Mouse (Mus musculus) midbrain, embryonic 15.5 days (tissue): ENCODE data around the gene Lrfn2. TPM values are rescaled to one million over a fixed set of nuclear protein-coding genes. Genes with fewer than 3 reads are reported as not detected.

Experiments used
- ATAC-seq: fragments of 200-750 bp; cut with Nextera tagmentation; replicated peaks from 2 replicates; pipeline ENCODE4 v1.8.0; 2017; ENCODE audit warnings: moderate TSS enrichment
- H3K27ac ChIP-seq: fragments of 300-500 bp; sonication (generic); 2 replicates; pipeline ENCODE4 v1.5.1; 2015; ENCODE audit warnings: mild to moderate bottlenecking, inconsistent platforms
- H3K27me3 ChIP-seq: fragments of 300-500 bp; sonication (generic); replicated peaks from 2 replicates; pipeline ENCODE4 v1.6.1; 2015; ENCODE audit warnings: inconsistent platforms
- H3K36me3 ChIP-seq: fragments of 300-500 bp; sonication (generic); replicated peaks from 2 replicates; pipeline ENCODE4 v1.6.1; 2015; ENCODE audit warnings: inconsistent platforms
- H3K4me1 ChIP-seq: fragments of 300-500 bp; sonication (generic); 2 replicates; pipeline ENCODE4 v1.6.1; 2015; ENCODE audit warnings: inconsistent platforms
- H3K4me2 ChIP-seq: fragments of 300-500 bp; sonication (generic); 2 replicates; pipeline ENCODE4 v1.6.1; 2015; ENCODE audit warnings: inconsistent platforms, mild to moderate bottlenecking, moderate library complexity
- H3K4me3 ChIP-seq: fragments of 300-500 bp; sonication (generic); 2 replicates; pipeline ENCODE4 v1.5.1; 2015; ENCODE audit warnings: mild to moderate bottlenecking, inconsistent platforms
- H3K9ac ChIP-seq: fragments of 300-500 bp; sonication (generic); 2 replicates; pipeline ENCODE4 v1.6.1; 2015; ENCODE audit warnings: mild to moderate bottlenecking, inconsistent platforms
- H3K9me3 ChIP-seq: fragments of 300-500 bp; sonication (generic); 2 replicates; pipeline ENCODE4 v1.6.1; 2016; ENCODE audit warnings: inconsistent platforms
- WGBS: fragments of 180-500 bp; shearing (Covaris S2); methylation state at CpG from one replicate; pipeline ENCODE4 v1.1.7; 2015; ENCODE audit warnings: mixed read lengths; 5-methylcytosine and 5-hydroxymethylcytosine counted together
- polyA plus RNA-seq: library from polyadenylated mRNA; unstranded; fragments of >200 nt; fragmentation: Nextera tagmentation; extraction: Ambion mirVana; gene quantifications from 2 replicates; pipeline ENCODE4 v1.2.1, GENCODE M21; 2015

Lrfn2 gene
- polyA plus RNA-seq, 1 experiment from 2014 or later, result 12.5 TPM

- no peak for ATAC-seq
- H3K4me3 ChIP-seq, result peak overlapping the region; percentile 82; the same call in 1 of the 2 replicates
- peaks cover 29% of the 10 kb centered on the region for H3K4me1 ChIP-seq
- peak overlapping the region; percentile 88 for H3K4me2 ChIP-seq
- WGBS, result 84% methylated on average over 8 of the region's 8 CpGs
- H3K27ac ChIP-seq, result no peak overlapping the region
- H3K9ac ChIP-seq, result no peak overlapping the region
- H3K36me3 ChIP-seq, result no peaks in the 10 kb centered on the region
- 0 out of 2 replicates have a peak, but pooled peaks cover 1% of the 10 kb centered on the region for H3K27me3 ChIP-seq
- no peaks in the 10 kb centered on the region for H3K9me3 ChIP-seq
These were observed 3.0 kb downstream of the Lrfn2 start for GRCm38 (mm10) chr17:48935201-48935600.

- 56% methylated on average over 5 of the region's 5 CpGs for WGBS
These were observed 4.4 kb downstream of the Lrfn2 start for GRCm38 (mm10) chr17:48936445-48937141.

DNA sequence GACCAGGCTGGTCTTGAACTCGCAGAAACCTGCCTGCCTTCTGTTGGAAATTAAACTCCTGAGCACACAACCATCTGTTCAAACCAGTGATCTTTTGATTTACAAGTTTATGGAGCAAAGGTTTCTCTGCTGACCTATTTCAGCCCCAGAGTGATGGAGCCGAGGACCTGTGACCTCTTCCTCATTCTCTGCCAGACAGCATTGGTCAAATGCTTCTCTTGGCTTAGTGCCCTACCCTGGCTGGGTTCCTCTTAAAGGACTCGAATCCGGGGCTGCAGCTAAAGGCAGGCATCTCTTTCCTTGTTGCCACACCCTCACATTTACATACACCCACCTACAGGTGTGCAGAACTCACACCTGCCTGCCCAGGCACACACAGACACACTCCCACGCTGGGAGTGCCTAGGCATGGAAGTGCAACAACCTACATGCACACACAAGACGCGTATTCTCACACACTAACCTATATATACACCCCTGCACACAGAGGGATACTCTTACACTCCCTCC lies 6.6 kb downstream of the Lrfn2 start:
- ATAC-seq, result no peak
- Histone ChIP-seq H3K36me3 (no peaks in the 10 kb centered on the region), H3K9ac (no peak overlapping the region), H3K27me3 (no peaks in the 10 kb centered on the region), H3K9me3 (no peaks in the 10 kb centered on the region), H3K4me3 (no peak overlapping the region), H3K4me2 (no peak overlapping the region), H3K4me1 (peaks cover 18% of the 10 kb centered on the region), H3K27ac (no peak overlapping the region)
- WGBS, result 85% methylated on average over 7 of the region's 7 CpGs

More at GRCm38 (mm10) chr17:48936445-48937141, 4.4 kb downstream of the Lrfn2 start:
- no peak for ATAC-seq
- Histone ChIP-seq H3K4me3 (no peak overlapping the region), H3K9ac (no peak overlapping the region), H3K36me3 (no peaks in the 10 kb centered on the region), H3K4me2 (no peak overlapping the region), H3K9me3 (no peaks in the 10 kb centered on the region), H3K27me3 (no peaks in the 10 kb centered on the region), H3K27ac (no peak overlapping the region), H3K4me1 (peaks cover 21% of the 10 kb centered on the region)

GRCm38 (mm10) chr17:48946315-48946714 lies 14.1 kb downstream of the Lrfn2 start:
- H3K4me2 ChIP-seq, result no peak overlapping the region
- H3K27ac ChIP-seq, result no peak overlapping the region
- no peak for ATAC-seq
- WGBS, result 69% methylated on average over 9 of the region's 9 CpGs
- H3K4me3 ChIP-seq, result no peak overlapping the region
- no peaks in the 10 kb centered on the region for H3K36me3 ChIP-seq
- no peak overlapping the region for H3K9ac ChIP-seq
- no peaks in the 10 kb centered on the region for H3K9me3 ChIP-seq
- no peaks in the 10 kb centered on the region for H3K4me1 ChIP-seq
- H3K27me3 ChIP-seq, result no peaks in the 10 kb centered on the region

DNA sequence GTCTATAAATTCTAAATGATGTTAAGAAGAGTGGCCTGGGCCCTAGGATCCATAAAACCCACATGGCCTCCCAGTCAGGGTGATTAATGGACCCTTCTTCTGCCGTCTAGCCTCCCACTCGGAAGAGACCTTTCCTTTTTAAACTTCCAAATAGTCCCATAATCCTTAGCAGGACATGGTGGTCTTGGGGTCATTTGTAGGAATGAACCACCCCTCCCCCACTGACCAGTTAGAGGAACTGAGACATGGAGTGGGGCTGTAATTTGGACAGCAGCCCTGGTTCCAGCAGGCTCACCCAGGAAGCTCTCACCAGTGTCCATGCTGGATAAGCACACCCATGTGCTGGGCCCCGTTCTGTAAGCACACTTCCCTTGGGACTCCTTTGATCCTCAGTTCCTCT lies 14.6 kb downstream of the Lrfn2 start:
- ATAC-seq, result no peak
- Histone ChIP-seq H3K9me3 (no peaks in the 10 kb centered on the region), H3K4me2 (no peak overlapping the region), H3K27me3 (no peaks in the 10 kb centered on the region), H3K4me3 (no peak overlapping the region), H3K36me3 (no peaks in the 10 kb centered on the region), H3K27ac (no peak overlapping the region), H3K4me1 (no peaks in the 10 kb centered on the region), H3K9ac (no peak overlapping the region)
- 74% methylated on average over 3 of the region's 3 CpGs for WGBS

DNA sequence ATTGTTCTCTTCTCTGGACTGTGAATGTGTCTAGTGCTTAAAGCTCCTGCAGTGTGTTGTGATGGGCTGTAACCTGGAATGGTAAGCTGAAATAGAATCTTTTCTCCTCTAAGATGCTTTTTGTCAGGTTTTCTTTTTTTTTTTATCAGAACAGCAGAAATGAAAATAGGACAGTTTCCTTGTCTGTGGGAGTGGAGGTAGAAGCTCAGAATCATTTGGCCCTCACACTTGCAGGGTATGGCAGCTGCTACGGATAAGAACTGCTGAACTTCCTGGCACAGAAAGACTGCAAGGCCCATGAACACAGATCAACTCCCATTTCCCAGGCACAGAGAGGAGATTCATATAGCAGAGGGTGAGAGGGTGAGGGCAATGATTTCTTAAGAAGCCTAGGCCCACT lies 19.1 kb downstream of the Lrfn2 start:
- H3K9me3 ChIP-seq, result no peaks in the 10 kb centered on the region
- ATAC-seq, result no peak
- no peak overlapping the region for H3K4me2 ChIP-seq
- H3K4me1 ChIP-seq, result no peaks in the 10 kb centered on the region
- no peak overlapping the region for H3K9ac ChIP-seq
- H3K36me3 ChIP-seq, result no peaks in the 10 kb centered on the region
- H3K27ac ChIP-seq, result no peak overlapping the region
- WGBS, result 97% methylated on average over 1 of the region's 1 CpGs
- no peaks in the 10 kb centered on the region for H3K27me3 ChIP-seq
- H3K4me3 ChIP-seq, result no peak overlapping the region

GRCm38 (mm10) chr17:48956033-48956631 lies 24.0 kb downstream of the Lrfn2 start:
- H3K4me1 ChIP-seq, result peaks cover 13% of the 10 kb centered on the region
- no peaks in the 10 kb centered on the region for H3K27me3 ChIP-seq
- no peak overlapping the region for H3K27ac ChIP-seq
- no peaks in the 10 kb centered on the region for H3K9me3 ChIP-seq
- H3K4me3 ChIP-seq, result no peak overlapping the region
- no peak overlapping the region for H3K9ac ChIP-seq
- 89% methylated on average over 7 of the region's 7 CpGs for WGBS
- ATAC-seq, result no peak
- no peak overlapping the region for H3K4me2 ChIP-seq
- no peaks in the 10 kb centered on the region for H3K36me3 ChIP-seq

DNA sequence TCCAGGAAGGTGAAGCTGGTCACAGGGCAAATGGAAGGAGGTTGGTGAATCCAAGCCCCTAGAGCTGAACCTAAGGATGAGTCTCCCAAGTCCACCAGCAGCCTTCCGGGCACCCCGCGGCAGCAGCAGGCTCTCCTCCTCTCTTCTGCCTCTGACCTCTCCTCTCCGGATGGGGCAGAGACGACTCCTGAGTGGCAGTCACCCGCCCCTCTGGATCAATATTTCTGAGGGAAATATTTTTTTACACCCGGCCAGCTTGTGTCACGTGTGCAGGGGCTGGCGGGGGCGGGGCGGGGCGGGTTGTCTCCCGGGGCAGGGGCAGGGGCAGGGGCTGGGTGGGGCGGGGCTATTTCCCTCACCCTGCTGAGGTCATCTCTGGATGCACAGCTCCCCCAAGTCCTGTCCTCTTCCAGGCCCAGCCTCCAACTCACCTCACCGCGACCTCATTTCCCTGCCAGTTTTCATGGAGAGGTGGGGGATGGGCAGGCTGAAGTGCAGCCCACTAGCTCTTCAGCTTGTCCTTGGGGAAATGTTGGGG lies 28.1 kb downstream of the Lrfn2 start:
- H3K4me3 ChIP-seq, result no peak overlapping the region
- peak overlapping the region; percentile 35 for H3K4me2 ChIP-seq
- peaks cover 13% of the 10 kb centered on the region for H3K4me1 ChIP-seq
- H3K9ac ChIP-seq, result no peak overlapping the region
- no peaks in the 10 kb centered on the region for H3K27me3 ChIP-seq
- H3K9me3 ChIP-seq, result no peaks in the 10 kb centered on the region
- ATAC-seq, result no peak; the same call in 1 of the 2 replicates
- no peaks in the 10 kb centered on the region for H3K36me3 ChIP-seq
- H3K27ac ChIP-seq, result no peak overlapping the region
- 8% methylated on average over 16 of the region's 16 CpGs for WGBS

- H3K9ac ChIP-seq, result no peak overlapping the region
- no peaks in the 10 kb centered on the region for H3K9me3 ChIP-seq
- H3K4me2 ChIP-seq, result no peak overlapping the region
- H3K4me3 ChIP-seq, result no peak overlapping the region
- WGBS, result 50% methylated on average over 3 of the region's 3 CpGs
- no peak for ATAC-seq
- no peaks in the 10 kb centered on the region for H3K27me3 ChIP-seq
- H3K4me1 ChIP-seq, result peaks cover 13% of the 10 kb centered on the region
- H3K27ac ChIP-seq, result no peak overlapping the region
- no peaks in the 10 kb centered on the region for H3K36me3 ChIP-seq
These were observed 30.5 kb downstream of the Lrfn2 start for GRCm38 (mm10) chr17:48962646-48963045.

- no peak overlapping the region for H3K9ac ChIP-seq
- no peak for ATAC-seq
- H3K4me3 ChIP-seq, result no peak overlapping the region
- H3K27me3 ChIP-seq, result no peaks in the 10 kb centered on the region
- H3K27ac ChIP-seq, result no peak overlapping the region
- H3K9me3 ChIP-seq, result no peaks in the 10 kb centered on the region
- no peak overlapping the region for H3K4me2 ChIP-seq
- no peaks in the 10 kb centered on the region for H3K36me3 ChIP-seq
- H3K4me1 ChIP-seq, result peaks cover 13% of the 10 kb centered on the region
- 89% methylated on average over 9 of the region's 9 CpGs for WGBS
These were observed 31.6 kb downstream of the Lrfn2 start for GRCm38 (mm10) chr17:48963740-48964139.

DNA sequence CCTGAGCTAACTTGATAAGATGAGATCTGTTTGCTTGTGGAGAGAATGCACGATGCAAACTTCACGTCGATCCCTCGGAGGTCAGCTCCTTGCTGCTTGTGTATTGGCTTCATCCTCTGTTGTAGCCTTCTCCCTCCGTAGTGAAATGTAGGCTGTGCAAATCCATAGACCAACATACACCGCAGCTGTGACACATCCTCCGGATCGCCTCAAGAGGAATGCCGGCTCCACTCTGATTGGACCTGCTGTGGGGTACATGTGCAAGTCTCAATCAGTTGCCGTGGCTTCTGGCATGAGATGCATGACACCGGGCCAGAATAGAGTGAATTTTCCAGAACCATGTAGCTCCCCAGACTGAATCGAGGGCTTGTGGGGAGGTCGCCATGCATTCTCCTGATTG lies 36.1 kb downstream of the Lrfn2 start:
- no peak overlapping the region for H3K27ac ChIP-seq
- no peak overlapping the region for H3K4me2 ChIP-seq
- H3K9ac ChIP-seq, result no peak overlapping the region
- H3K9me3 ChIP-seq, result no peaks in the 10 kb centered on the region
- H3K36me3 ChIP-seq, result no peaks in the 10 kb centered on the region
- ATAC-seq, result no peak
- 89% methylated on average over 13 of the region's 13 CpGs for WGBS
- H3K4me3 ChIP-seq, result no peak overlapping the region
- H3K27me3 ChIP-seq, result no peaks in the 10 kb centered on the region
- peaks cover 10% of the 10 kb centered on the region; the same call in 1 of the 2 replicates for H3K4me1 ChIP-seq

GRCm38 (mm10) chr17:48971296-48971695 lies 39.1 kb downstream of the Lrfn2 start:
- Histone ChIP-seq H3K4me2 (no peak overlapping the region), H3K4me3 (no peak overlapping the region), H3K9me3 (no peaks in the 10 kb centered on the region), H3K27me3 (no peaks in the 10 kb centered on the region), H3K9ac (no peak overlapping the region), H3K4me1 (peaks cover 33% of the 10 kb centered on the region), H3K27ac (no peak overlapping the region), H3K36me3 (no peaks in the 10 kb centered on the region)
- whole genome bisulfite sequencing, result 61% methylated on average over 10 of the region's 10 CpGs
- ATAC-seq, result no peak
